Mouse (Mus musculus) neural tube, embryonic 13.5 days (tissue): ENCODE measurements around the gene Plekhn1. TPM values are rescaled to one million over a fixed set of nuclear protein-coding genes. Genes with fewer than 3 reads are reported as not detected.

Experiments
- ATAC-seq: fragments of 200-750 bp; cut with Nextera tagmentation; 2 replicates; pipeline ENCODE4 v1.8.0; 2017; ENCODE audit warnings: low read depth, mild to moderate bottlenecking, moderate TSS enrichment, moderate library complexity
- H3K27ac ChIP-seq: fragments of 300-500 bp; sonication (generic); replicated peaks from 2 replicates; pipeline ENCODE4 v1.5.1; 2015; ENCODE audit warnings: moderate library complexity, mild to moderate bottlenecking, inconsistent platforms
- H3K27me3 ChIP-seq: fragments of 300-500 bp; sonication (generic); 2 replicates; pipeline ENCODE4 v1.6.1; 2015; ENCODE audit warnings: mild to moderate bottlenecking, inconsistent platforms
- H3K36me3 ChIP-seq: fragments of 300-500 bp; sonication (generic); 2 replicates; pipeline ENCODE4 v1.6.1; 2015; ENCODE audit warnings: mild to moderate bottlenecking, inconsistent platforms
- H3K4me1 ChIP-seq: fragments of 300-500 bp; sonication (generic); replicated peaks from 2 replicates; pipeline ENCODE4 v1.6.1; 2015; ENCODE audit warnings: inconsistent platforms
- H3K4me2 ChIP-seq: fragments of 300-500 bp; sonication (generic); 2 replicates; pipeline ENCODE4 v1.6.1; 2015; ENCODE audit warnings: inconsistent platforms, mild to moderate bottlenecking, moderate library complexity
- H3K4me3 ChIP-seq: fragments of 300-500 bp; sonication (generic); 2 replicates; pipeline ENCODE4 v1.5.1; 2015; ENCODE audit warnings: mild to moderate bottlenecking, inconsistent platforms
- H3K9ac ChIP-seq: fragments of 300-500 bp; sonication (generic); 2 replicates; pipeline ENCODE4 v1.6.1; 2015; ENCODE audit warnings: moderate library complexity, mild to moderate bottlenecking, inconsistent platforms
- H3K9me3 ChIP-seq: fragments of 300-500 bp; sonication (generic); 2 replicates; pipeline ENCODE4 v1.6.1; 2016; ENCODE audit warnings: inconsistent platforms
- WGBS: fragments of 180-500 bp; shearing (Covaris S2); methylation state at CpG from one replicate; pipeline ENCODE4 v1.1.7; 2015; 5-methylcytosine and 5-hydroxymethylcytosine counted together
- polyA plus RNA-seq: library from polyadenylated mRNA; unstranded; fragments of >200 nt; fragmentation: Nextera tagmentation; extraction: Ambion mirVana; gene quantifications from 2 replicates; pipeline ENCODE4 v1.2.1, GENCODE M21; 2015

Plekhn1 gene
- polyA plus RNA-seq, 1 experiment from 2014 or later: 26.1 TPM

DNA sequence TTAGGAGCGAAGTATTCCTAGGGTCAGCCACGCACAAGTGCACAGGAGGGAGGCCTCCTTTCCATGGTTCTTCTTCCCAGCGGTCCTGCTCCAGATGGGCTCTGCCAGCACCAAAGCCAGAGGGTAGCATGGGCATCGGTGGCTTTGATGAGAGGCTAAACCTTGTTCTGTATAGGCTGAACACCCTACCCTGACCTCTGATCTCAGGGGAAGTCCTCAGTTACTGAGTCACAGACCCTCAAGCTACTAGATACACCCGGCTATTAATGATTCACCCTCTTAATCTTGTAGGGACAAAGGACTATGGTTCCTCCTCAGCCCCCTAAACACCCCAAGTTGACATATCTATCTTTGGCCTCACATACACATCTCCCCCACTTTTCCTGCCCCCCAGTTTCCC is 40.8 kb downstream of the Plekhn1 start:
- peak overlapping the region; percentile 95; the same call in 1 of the 2 replicates for H3K9ac ChIP-seq

DNA sequence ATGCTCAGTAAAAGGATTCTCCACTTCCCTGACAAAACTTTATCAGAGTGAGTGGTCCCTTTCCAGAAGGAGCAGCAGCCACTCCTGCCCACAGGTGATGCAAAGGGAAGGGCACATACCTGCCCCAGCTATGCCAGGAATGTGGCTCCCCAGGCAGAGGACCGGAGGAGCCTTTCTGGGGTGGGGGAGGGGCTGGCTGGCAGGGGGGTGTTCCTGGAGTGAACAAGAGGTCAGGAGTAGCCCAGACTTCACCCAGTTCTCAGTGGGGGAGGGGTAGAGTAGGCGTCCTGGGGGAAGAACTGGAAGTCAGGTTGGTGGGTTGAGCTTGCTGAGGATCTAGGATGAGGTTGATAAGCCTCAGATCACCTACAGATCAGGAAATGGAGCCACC is 41.5 kb downstream of the Plekhn1 start:
- 25% methylated on average over 2 of the region's 2 CpGs for WGBS
- H3K36me3 ChIP-seq: peaks cover 55% of the 10 kb centered on the region
- no peaks in the 10 kb centered on the region for H3K9me3 ChIP-seq
- peaks cover 85% of the 10 kb centered on the region for H3K4me1 ChIP-seq
- H3K9ac ChIP-seq: peak overlapping the region; percentile 95; the same call in 1 of the 2 replicates
- no peak for ATAC-seq
- H3K4me3 ChIP-seq: no peak overlapping the region
- H3K27ac ChIP-seq: 0 out of 2 replicates have a peak overlapping the region, but pooled peaks have one; percentile 28
- peak overlapping the region; percentile 88; the same call in 1 of the 2 replicates for H3K4me2 ChIP-seq
- no peaks in the 10 kb centered on the region for H3K27me3 ChIP-seq

More for the DNA sequence above, 40.8 kb downstream of the Plekhn1 start:
- no peaks in the 10 kb centered on the region for H3K9me3 ChIP-seq
- peaks cover 55% of the 10 kb centered on the region for H3K36me3 ChIP-seq
- WGBS: 63% methylated on average over 5 of the region's 5 CpGs
- H3K27ac ChIP-seq: no peak overlapping the region
- H3K4me3 ChIP-seq: peak overlapping the region; percentile 91
- peak overlapping the region; percentile 88 for H3K4me2 ChIP-seq
- peaks cover 77% of the 10 kb centered on the region for H3K4me1 ChIP-seq
- no peak for ATAC-seq
- no peaks in the 10 kb centered on the region for H3K27me3 ChIP-seq

DNA sequence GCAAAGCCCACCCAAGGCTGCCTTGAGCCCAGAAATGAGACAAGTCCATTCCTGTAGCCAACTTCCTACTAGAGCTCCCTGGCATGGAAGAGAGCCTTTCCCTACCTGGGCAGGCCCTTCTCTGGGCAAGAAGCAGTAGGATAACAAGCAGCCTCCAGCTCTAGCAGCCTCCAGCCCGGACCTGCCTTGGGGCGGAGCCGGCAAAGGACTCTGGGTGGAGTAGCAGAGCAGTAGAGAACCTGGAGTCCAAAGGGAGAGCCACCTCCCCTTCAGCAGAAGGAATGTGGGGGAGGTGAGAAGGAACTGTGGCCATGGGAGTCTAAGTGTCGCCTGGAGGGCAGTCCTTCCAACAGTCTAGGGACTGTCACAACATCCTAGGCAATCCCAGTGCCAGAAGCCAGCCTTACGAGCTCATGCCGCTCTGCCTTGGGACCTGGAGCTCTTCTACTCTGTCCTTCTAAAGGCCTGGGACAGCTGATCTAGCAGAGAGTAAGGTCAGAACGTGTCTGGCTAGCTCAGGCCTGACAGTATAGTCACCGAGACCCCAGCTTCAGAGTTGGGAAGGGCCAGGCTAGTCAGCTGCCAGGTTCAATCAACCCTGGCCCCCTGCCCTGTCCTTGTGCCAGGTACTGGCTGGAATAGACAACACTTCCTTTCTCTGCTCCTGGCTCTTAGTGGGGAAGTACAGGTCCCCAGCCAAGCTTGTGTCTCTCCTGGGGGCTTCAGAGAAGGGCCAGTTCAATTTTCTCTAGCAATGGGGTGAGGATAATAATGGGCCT is 42.0 kb downstream of the Plekhn1 start:
- H3K9ac ChIP-seq: peak overlapping the region; percentile 42; the same call in 1 of the 2 replicates
- H3K4me2 ChIP-seq: peak overlapping the region; percentile 88; the same call in 1 of the 2 replicates
- no peak overlapping the region for H3K4me3 ChIP-seq
- 55% methylated on average over 8 of the region's 8 CpGs for WGBS
- no peak for ATAC-seq
- no peaks in the 10 kb centered on the region for H3K9me3 ChIP-seq
- H3K27me3 ChIP-seq: no peaks in the 10 kb centered on the region
- 0 out of 2 replicates have a peak overlapping the region, but pooled peaks have one; percentile 28 for H3K27ac ChIP-seq
- H3K4me1 ChIP-seq: peaks cover 90% of the 10 kb centered on the region
- peaks cover 55% of the 10 kb centered on the region for H3K36me3 ChIP-seq

DNA sequence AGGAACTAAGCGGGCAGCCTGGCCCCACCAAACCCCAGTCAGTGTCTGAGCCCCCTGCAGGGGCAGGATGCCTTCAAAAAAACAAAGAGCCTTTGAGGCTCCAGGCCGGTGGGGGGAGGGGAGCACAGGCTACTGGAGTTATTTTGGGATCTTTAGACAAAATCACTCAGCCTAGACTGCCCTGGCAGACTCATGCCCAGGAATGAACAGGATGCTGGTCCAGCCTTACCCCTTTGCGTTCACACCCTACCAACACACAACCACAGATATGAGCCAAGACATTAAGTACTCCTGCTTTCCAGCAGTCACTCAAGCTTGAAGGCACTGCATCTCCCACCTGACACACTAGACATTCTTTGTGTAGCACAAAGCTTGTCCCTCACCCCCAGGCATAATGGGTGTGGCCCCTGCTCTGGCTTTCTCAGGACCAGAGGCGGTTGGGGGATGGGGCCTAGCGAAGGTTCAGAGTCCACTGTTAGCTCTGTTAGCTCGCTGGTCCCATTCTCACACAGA is 45.8 kb downstream of the Plekhn1 start:
- Histone ChIP-seq H3K9me3 (no peaks in the 10 kb centered on the region), H3K4me1 (peaks cover 100% of the 10 kb centered on the region), H3K4me3 (no peak overlapping the region), H3K4me2 (peak overlapping the region; percentile 35), H3K27me3 (no peaks in the 10 kb centered on the region), H3K36me3 (peaks cover 42% of the 10 kb centered on the region), H3K9ac (peak overlapping the region; percentile 51), H3K27ac (peak overlapping the region; percentile 98)
- WGBS: 11% methylated on average over 6 of the region's 6 CpGs
- ATAC-seq: peak; percentile 36; the same call in 1 of the 2 replicates

DNA sequence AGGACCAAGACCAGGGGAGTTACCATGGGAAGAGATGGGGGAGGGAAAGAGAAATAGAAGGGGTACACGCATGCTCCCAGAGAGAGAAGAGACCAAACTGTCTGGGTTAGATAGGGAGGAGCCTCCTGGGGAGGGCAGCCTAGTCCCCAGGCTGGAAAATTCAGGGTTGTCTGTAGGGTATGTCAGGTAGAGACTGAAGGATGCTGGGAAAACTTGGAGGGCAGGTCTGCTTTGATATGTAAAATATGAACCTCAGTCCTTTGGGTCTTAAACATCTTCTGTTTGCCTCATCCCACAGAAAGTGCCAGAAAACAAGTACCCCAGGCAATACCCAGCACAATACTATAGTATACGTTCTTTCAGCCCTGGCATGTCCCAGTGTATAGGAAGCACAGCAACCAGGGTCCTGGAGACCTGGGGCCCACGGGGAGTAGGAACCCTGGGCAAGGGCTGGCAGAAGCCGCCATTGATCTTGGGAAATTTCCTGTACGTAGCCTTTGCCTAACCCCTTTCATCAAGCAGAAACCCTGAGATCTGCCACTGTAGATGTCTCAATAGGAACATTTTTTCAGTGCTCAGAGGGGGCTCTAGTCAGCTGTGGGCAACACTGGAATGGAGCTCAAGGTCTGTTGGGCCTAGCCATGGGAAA is 46.4 kb downstream of the Plekhn1 start:
- Histone ChIP-seq H3K27me3 (no peaks in the 10 kb centered on the region), H3K9ac (peak overlapping the region; percentile 51), H3K9me3 (no peaks in the 10 kb centered on the region), H3K27ac (peak overlapping the region; percentile 98), H3K36me3 (peaks cover 39% of the 10 kb centered on the region), H3K4me2 (peak overlapping the region; percentile 35), H3K4me3 (no peak overlapping the region), H3K4me1 (peaks cover 100% of the 10 kb centered on the region)
- 29% methylated on average over 5 of the region's 5 CpGs for WGBS
- 0 out of 2 replicates have a peak, but pooled peaks have one; percentile 5 for ATAC-seq

DNA sequence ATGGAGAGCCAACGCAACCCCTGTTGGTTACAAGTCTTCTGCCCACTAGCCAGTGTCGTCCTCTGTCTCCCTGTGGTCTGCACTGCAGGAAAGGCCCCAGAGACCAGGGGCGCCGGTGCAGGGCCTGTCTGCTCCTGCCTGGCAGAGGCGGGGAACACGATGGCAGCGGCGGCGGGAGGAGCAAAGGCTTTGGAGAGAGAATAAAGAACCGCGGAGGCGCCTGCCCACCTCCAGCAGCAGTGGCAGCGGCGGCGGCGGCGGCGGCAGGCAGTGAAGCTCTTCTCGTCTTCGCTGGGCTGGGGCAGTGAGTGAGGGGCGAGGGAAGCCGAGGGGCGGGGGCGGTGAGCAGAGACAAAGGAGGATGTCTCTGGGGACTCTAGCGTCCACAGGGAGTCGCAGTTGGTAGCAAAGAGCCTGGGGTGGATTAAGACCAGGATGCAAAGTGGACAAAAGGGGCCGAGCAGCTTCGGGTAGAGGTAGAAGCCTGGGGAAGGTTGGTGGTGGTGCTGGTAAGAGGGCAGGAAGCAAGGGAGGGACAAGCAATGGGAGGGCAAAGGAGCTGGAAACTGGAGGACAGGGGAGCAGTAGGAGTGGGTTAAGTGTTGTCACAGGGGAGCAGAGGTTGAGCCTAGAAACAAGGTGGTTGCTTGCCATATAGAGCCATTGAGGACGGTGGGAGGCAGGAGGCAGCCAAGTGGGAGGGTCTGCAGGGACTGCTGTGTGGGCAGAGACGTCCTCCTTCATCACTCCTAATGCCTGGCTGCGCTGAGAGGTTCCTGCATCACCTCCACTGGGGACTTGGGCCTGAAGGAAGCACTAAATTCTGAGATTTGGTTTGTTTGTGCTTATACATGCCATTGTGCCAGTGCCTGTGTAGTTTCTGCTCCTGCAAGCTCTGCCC is 48.5 kb downstream of the Plekhn1 start:
- WGBS: 4% methylated on average over 31 of the region's 31 CpGs
- Histone ChIP-seq H3K4me3 (peak overlapping the region; percentile 58), H3K27me3 (no peaks in the 10 kb centered on the region), H3K4me1 (peaks cover 100% of the 10 kb centered on the region), H3K36me3 (peaks cover 35% of the 10 kb centered on the region), H3K4me2 (peak overlapping the region; percentile 84), H3K9ac (peak overlapping the region; percentile 93), H3K27ac (peak overlapping the region; percentile 98), H3K9me3 (no peaks in the 10 kb centered on the region)
- ATAC-seq: peak; percentile 46

DNA sequence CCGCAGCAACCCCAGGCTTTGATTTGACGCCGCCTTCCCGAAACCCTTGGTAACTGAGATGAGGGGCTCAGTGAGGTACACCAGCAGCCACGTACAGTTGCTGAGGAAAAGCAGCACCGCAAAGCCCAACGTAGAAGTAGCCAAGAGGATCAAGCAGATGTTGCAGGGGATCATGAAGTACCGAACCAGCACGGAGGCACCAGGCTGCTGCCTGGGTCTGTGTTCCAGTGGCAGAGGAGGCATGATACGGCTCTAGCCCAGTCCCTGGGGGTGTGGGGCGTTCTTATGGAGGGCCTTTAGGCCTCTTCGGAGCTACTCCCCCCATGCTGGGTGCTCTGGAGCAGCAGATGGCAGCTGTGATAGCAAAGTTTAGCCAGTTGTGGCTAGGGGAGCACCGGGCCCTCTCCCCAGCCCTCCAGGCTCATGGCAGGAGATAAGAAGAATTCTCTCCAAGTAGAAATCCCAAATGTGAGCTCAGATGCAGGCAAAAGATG is 49.2 kb downstream of the Plekhn1 start:
- Histone ChIP-seq H3K9ac (peak overlapping the region; percentile 93), H3K9me3 (no peaks in the 10 kb centered on the region), H3K4me3 (peak overlapping the region; percentile 58), H3K4me2 (peak overlapping the region; percentile 84), H3K36me3 (peaks cover 35% of the 10 kb centered on the region), H3K4me1 (peaks cover 100% of the 10 kb centered on the region), H3K27ac (peak overlapping the region; percentile 98), H3K27me3 (no peaks in the 10 kb centered on the region)
- 62% methylated on average over 13 of the region's 13 CpGs for WGBS
- ATAC-seq: peak; percentile 29; the same call in 1 of the 2 replicates

DNA sequence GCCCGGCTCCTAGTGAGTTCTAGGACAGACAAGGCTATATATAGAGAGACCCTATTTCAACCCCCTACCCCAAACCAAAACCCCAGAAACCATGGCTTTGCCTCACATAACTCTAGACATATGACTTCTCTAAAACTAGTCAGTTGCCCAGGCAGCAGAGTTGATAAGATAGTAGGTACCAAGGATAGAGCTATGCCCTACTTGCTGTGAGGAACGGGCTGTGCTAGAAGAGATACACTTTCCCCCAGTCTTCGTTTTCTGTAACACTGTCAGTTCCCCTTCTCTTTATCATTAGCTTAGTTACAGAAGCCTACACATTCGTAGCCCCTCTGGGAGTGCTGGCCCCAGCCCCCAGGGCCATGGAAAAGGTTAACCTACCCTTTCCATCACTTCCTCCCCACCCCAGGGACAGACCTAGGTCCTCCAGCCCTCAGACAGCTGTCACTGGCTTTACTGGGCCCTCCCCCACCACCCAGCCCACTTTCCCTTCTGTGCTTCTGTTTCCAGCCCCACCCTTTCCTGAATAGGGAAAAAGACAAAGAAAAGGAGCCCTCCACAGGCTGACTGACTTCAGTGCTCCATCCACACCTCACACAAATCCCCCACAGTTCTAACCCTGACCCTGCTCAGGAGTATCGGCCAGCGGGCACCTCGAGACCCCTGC is 50.2 kb downstream of the Plekhn1 start:
- H3K4me1 ChIP-seq: peaks cover 98% of the 10 kb centered on the region
- H3K36me3 ChIP-seq: peaks cover 37% of the 10 kb centered on the region
- H3K4me2 ChIP-seq: peak overlapping the region; percentile 84
- H3K27ac ChIP-seq: peak overlapping the region; percentile 98
- H3K4me3 ChIP-seq: peak overlapping the region; percentile 58
- no peaks in the 10 kb centered on the region for H3K27me3 ChIP-seq
- WGBS: 76% methylated on average over 7 of the region's 7 CpGs
- ATAC-seq: no peak
- H3K9me3 ChIP-seq: no peaks in the 10 kb centered on the region
- peak overlapping the region; percentile 93 for H3K9ac ChIP-seq

DNA sequence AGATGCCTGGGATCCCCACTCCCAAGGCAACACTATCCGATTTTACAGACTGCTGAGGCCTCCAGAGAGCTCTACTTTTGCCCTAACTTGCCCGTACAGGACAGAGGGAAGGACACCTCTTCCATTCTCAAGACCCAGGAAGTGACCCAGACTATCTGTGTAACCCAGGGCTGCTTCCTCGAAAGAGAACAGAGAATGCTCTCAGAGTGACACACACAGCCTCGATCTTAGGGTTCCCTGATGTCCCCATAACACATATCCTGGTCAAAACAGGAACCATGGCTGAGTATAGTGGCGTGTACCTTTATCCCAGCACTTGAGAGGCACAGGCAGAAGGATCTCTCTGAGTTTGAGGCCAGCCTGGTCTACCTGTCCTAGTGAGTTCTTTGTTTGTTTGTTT is 50.9 kb downstream of the Plekhn1 start:
- Histone ChIP-seq H3K4me3 (peak overlapping the region; percentile 58), H3K9ac (peak overlapping the region; percentile 93), H3K27ac (no peak overlapping the region), H3K9me3 (no peaks in the 10 kb centered on the region), H3K27me3 (no peaks in the 10 kb centered on the region), H3K4me2 (peak overlapping the region; percentile 84), H3K4me1 (peaks cover 91% of the 10 kb centered on the region), H3K36me3 (peaks cover 43% of the 10 kb centered on the region)
- ATAC-seq: no peak
- 83% methylated on average over 5 of the region's 5 CpGs for WGBS

DNA sequence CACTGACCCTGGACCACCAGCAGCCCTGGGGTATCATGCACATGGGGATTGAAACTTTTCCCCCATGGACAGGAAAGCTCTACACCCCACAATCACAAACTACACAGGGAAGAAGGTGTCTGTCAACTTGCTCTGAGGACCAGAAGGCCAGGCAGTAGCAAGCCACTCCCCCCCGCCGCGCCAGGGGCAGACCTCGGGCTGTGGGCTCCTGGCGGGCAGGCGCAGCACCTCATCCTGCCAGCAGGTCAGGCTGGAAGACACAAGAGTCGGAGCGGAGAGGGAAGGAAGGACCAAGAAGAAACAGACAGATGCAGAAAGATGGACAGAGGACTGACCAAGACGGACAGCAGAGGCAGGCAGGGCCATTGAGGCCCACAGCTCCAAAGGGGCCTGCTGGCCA is 57.0 kb downstream of the Plekhn1 start:
- Histone ChIP-seq H3K27me3 (no peaks in the 10 kb centered on the region), H3K9me3 (no peaks in the 10 kb centered on the region), H3K4me3 (no peak overlapping the region), H3K4me2 (no peak overlapping the region), H3K27ac (no peak overlapping the region), H3K36me3 (peaks cover 98% of the 10 kb centered on the region), H3K4me1 (peaks cover 30% of the 10 kb centered on the region), H3K9ac (no peak overlapping the region)
- no peak for ATAC-seq
- WGBS: 91% methylated on average over 9 of the region's 9 CpGs

DNA sequence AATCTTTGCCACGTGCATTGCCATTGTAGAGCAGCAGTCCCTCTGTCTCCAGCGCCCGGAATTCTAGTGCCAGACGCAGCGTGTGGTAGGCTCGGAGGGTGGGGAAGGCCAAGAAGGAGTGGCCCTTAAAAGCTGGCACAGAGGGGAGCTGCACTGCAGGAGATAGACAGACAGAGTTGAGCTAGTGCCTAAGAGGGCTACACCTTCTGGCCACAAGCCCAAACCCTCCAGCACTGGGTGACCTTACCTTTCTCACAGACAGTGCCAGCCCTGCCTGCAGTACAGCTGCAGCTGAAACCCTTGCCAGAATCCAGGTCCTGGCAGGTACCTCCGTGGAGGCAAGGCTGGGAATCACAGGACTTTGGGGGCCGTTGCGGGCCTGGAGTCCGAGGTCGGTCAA is 62.8 kb downstream of the Plekhn1 start:
- no peaks in the 10 kb centered on the region for H3K4me1 ChIP-seq
- H3K27me3 ChIP-seq: no peaks in the 10 kb centered on the region
- H3K9me3 ChIP-seq: no peaks in the 10 kb centered on the region
- peaks cover 100% of the 10 kb centered on the region for H3K36me3 ChIP-seq
- ATAC-seq: no peak
- H3K4me2 ChIP-seq: no peak overlapping the region
- no peak overlapping the region for H3K27ac ChIP-seq
- H3K4me3 ChIP-seq: no peak overlapping the region
- 94% methylated on average over 11 of the region's 11 CpGs for WGBS
- H3K9ac ChIP-seq: no peak overlapping the region
